Mouse (Mus musculus) kidney, postnatal 14 days (tissue): Measurements from ENCODE around the gene Zfp128.
"Not testable (repeated sequence)": the region's sequence is repeated elsewhere in the genome, so short reads cannot be mapped to it uniquely, and the experiment has no call there.

ENCODE experiments used
- DNase-seq: peaks from one replicate; pipeline ENCODE4 v3.0.0; 2022; ENCODE audit warnings: mixed read lengths

Zfp128 gene

GRCm38 (mm10) chr7:12880911-12881660, at the start of gene Zfp128:
Zfp128 (plus strand) TSS chr7:12881177.
- peak; percentile 96 for DNase-seq

- DNase-seq = peak; percentile 93
Measured at GRCm38 (mm10) chr7:12834162-12835120, 46.5 kb upstream of the Zfp128 start, which contains the start of gene Zfp110. Zfp110 (plus strand) TSS chr7:12834761.

- peak; percentile 19 for DNase-seq
Measured at GRCm38 (mm10) chr7:12835193-12835671, 45.7 kb upstream of the Zfp128 start.

- no peak for DNase-seq
Measured at GRCm38 (mm10) chr7:12835779-12836178, 45.2 kb upstream of the Zfp128 start.

GRCm38 (mm10) chr7:12874301-12874700, 6.7 kb upstream of the Zfp128 start:
- DNase-seq = peak; percentile 32

- DNase-seq = no peak
Measured at GRCm38 (mm10) chr7:12880036-12880435, 941 bp upstream of the Zfp128 start.

GRCm38 (mm10) chr7:12880497-12880896, 480 bp upstream of the Zfp128 start:
- DNase-seq = not testable (repeated sequence)

- DNase-seq = no peak
Measured at GRCm38 (mm10) chr7:12886563-12887266, 5.7 kb downstream of the Zfp128 start.

- no peak for DNase-seq
Measured at GRCm38 (mm10) chr7:12887585-12887984, 6.6 kb downstream of the Zfp128 start.

GRCm38 (mm10) chr7:12890928-12891327, 10.0 kb downstream of the Zfp128 start:
- no peak for DNase-seq

- DNase-seq = no peak
Measured at GRCm38 (mm10) chr7:12891334-12891733, 10.4 kb downstream of the Zfp128 start.

GRCm38 (mm10) chr7:12897655-12898410, 16.9 kb downstream of the Zfp128 start, which contains the start of gene Zscan22:
Zscan22 (plus strand) TSS chr7:12897815.
- peak; percentile 95 for DNase-seq

GRCm38 (mm10) chr7:12901517-12901916, 20.5 kb downstream of the Zfp128 start:
- DNase-seq = no peak

GRCm38 (mm10) chr7:12903623-12904022, 22.6 kb downstream of the Zfp128 start:
- no peak for DNase-seq

GRCm38 (mm10) chr7:12905146-12905545, 24.2 kb downstream of the Zfp128 start:
- DNase-seq = no peak

- DNase-seq = peak; percentile 78
Measured at GRCm38 (mm10) chr7:12909498-12909962, 28.6 kb downstream of the Zfp128 start.

GRCm38 (mm10) chr7:12910181-12910668, 29.2 kb downstream of the Zfp128 start:
- DNase-seq = peak; percentile 73

- DNase-seq = no peak
Measured at GRCm38 (mm10) chr7:12913556-12913955, 32.6 kb downstream of the Zfp128 start.

GRCm38 (mm10) chr7:12920495-12920894, 39.5 kb downstream of the Zfp128 start:
- not testable (repeated sequence) for DNase-seq

- DNase-seq = no peak
Measured at GRCm38 (mm10) chr7:12921318-12921704, 40.3 kb downstream of the Zfp128 start.

GRCm38 (mm10) chr7:12921705-12922465, 40.9 kb downstream of the Zfp128 start, which contains the start of gene Rps5:
Rps5 (plus strand) TSS chr7:12922290.
- peak; percentile 99 for DNase-seq
